Mouse (Mus musculus) adrenal gland, adult 8-10 months (tissue): ENCODE results near the gene Ndst4. TPM values are rescaled to one million over a fixed set of nuclear protein-coding genes. Genes with fewer than 3 reads are reported as not detected.
A peak's percentile ranks its signal among the peaks of the same experiment; 100 is the strongest.

Experiments
- DNase-seq: peaks from one replicate; pipeline ENCODE4 v3.0.0; 2022
- total RNA-seq, 4 experiments: library from RNA; stranded (reverse); gene quantifications; 2 replicates each; pipeline ENCODE4 v1.2.4; 2022

Ndst4 gene
- total RNA-seq, 4 experiments from 2014 or later = not detected

GRCm38 (mm10) chr3:125734945-125735344, 331.1 kb downstream of the Ndst4 start:
- DNase-seq = no peak

GRCm38 (mm10) chr3:125744468-125745141, 340.7 kb downstream of the Ndst4 start:
- no peak for DNase-seq

- no peak for DNase-seq
Measured at GRCm38 (mm10) chr3:125745142-125745496, 341.2 kb downstream of the Ndst4 start.

GRCm38 (mm10) chr3:125746367-125746766, 342.5 kb downstream of the Ndst4 start:
- no peak for DNase-seq

GRCm38 (mm10) chr3:125756911-125757310, 353.0 kb downstream of the Ndst4 start:
- peak; percentile 1 for DNase-seq

- DNase-seq = no peak
Measured at GRCm38 (mm10) chr3:125760711-125761110, 356.8 kb downstream of the Ndst4 start.
